Mouse (Mus musculus) G1E (cell line): Measurements from ENCODE around the gene Padi6. TPM values are rescaled to one million over a fixed set of nuclear protein-coding genes. Genes with fewer than 3 reads are reported as not detected.

ENCODE experiments used
- ATAC-seq: 2 replicates; pipeline ENCODE4 v1.8.0; 2016; ENCODE audit warnings: mild to moderate bottlenecking; ENCODE audit not compliant: insufficient number of reproducible peaks, poor library complexity, low FRiP score, severe bottlenecking; ENCODE audit errors: extremely low read depth
- DNase-seq: peaks from one replicate; pipeline ENCODE4 v3.0.0; 2012; ENCODE audit warnings: low spot score
- H3K27me3 ChIP-seq: 2 replicates; pipeline ENCODE4 v1.6.1; 2012; ENCODE audit warnings: mild to moderate bottlenecking, low read length, inconsistent platforms; ENCODE audit not compliant: insufficient read depth
- H3K36me3 ChIP-seq: replicated peaks from 2 replicates; pipeline ENCODE3; 2012; ENCODE audit warnings: mild to moderate bottlenecking, inconsistent platforms
- H3K4me1 ChIP-seq: 2 replicates; pipeline ENCODE4 v1.6.1; 2012; ENCODE audit warnings: low read depth, low read length, inconsistent platforms, mixed read lengths; ENCODE audit not compliant: insufficient read depth
- H3K4me3 ChIP-seq: 2 replicates; pipeline ENCODE4 v1.5.1; 2012; ENCODE audit warnings: low read depth, mild to moderate bottlenecking, inconsistent platforms, low read length, moderate library complexity, mixed read lengths
- H3K9me3 ChIP-seq: replicated peaks from 2 replicates; pipeline ENCODE4 v1.6.1; 2012; ENCODE audit warnings: inconsistent platforms
- CTCF ChIP-seq: IDR thresholded peaks from 2 replicates; pipeline ENCODE4 v1.5.1; 2012; ENCODE audit warnings: low read depth, low read length, inconsistent platforms, mixed read lengths
- GATA1 ChIP-seq: IDR thresholded peaks from 2 replicates; pipeline ENCODE4 v1.6.1; 2012; ENCODE audit warnings: borderline replicate concordance, low read length, inconsistent platforms, mixed read lengths
- GATA2 ChIP-seq: IDR thresholded peaks from 2 replicates; pipeline ENCODE4 v1.6.1; 2012; ENCODE audit warnings: low read depth, low read length, inconsistent platforms, borderline replicate concordance
- POLR2AphosphoS5 ChIP-seq: IDR thresholded peaks from 2 replicates; pipeline ENCODE4 v1.6.1; 2012; ENCODE audit warnings: low read depth, low read length, inconsistent platforms; ENCODE audit not compliant: insufficient replicate concordance
- TAL1 ChIP-seq: conservative IDR thresholded peaks from 2 replicates; pipeline ENCODE4 v1.6.1; 2012; ENCODE audit warnings: low read depth, low read length, inconsistent platforms, mixed read lengths
- polyA plus RNA-seq: library from polyadenylated mRNA; stranded (reverse); fragments of >175 nt; gene quantifications from 2 replicates; pipeline ENCODE4 v1.2.3, GENCODE M21; 2012
- total RNA-seq, 2 experiments: library from RNA; stranded (forward) in 1 of 2; stranded (reverse) in 1 of 2; fragments of 200-1000 nt in 1 of 2; fragments of >200 nt in 1 of 2; fragmentation: Nextera tagmentation in 1 of 2; gene quantifications; 2 replicates each; pipeline ENCODE4 v1.2.3; 2014 to 2017

Gene Padi6
- total and polyA plus RNA-seq, 3 experiments, result not detected

GRCm38 (mm10) chr4:140714586-140714985 is 27.9 kb downstream of the Padi6 start:
- Histone ChIP-seq H3K4me3 (no peak overlapping the region), H3K27me3 (no peaks in the 10 kb centered on the region), H3K4me1 (peaks cover 72% of the 10 kb centered on the region), H3K36me3 (peaks cover 98% of the 10 kb centered on the region), H3K9me3 (no peaks in the 10 kb centered on the region)
- ATAC-seq, result no peak
- DNase-seq, result no peak
- no peak for TF ChIP-seq GATA1
- no peak for TF ChIP-seq CTCF
- TF ChIP-seq POLR2AphosphoS5, result no peak

DNA sequence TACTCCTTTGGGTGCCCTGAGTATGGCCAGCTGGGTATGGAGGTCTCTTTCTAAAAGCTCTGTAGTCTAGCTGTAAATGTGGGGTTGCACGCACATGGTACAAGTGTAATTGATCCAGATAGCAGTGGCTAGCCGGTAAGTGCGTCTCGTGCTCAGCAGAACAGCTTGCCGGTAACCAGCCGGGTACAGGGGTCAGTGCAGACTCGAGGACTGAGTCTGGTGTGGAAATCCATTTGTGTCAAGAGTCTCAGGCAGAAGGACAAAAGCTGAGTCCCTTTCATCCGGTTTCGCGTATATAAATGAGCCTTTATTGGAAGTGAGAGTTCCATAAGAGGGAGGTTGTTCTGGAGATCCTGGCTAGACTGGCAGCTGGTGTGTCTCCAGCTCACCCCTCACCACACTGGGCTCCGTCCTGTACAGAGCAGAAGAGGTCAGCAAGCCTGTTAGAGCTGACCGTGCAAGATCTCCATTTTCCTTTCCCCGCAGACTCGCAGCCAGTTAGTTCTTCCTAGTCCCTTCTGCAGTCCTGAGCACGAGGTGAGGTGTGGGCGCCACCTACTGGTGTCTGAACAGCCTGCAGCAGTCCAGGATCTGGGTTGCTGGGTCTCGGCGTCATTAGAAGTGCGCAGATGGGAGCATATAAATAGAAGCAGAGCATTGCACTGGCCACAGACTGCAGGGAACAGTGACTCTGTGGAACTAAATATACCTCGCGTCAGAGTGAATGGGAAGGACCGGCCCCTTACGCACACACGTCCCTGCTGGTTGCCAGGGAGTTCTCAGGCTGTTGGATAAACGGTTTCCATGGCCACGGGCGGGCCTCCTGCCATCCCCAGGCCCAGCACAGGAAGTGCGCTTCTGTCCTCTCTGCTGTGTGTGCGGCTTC is 28.7 kb downstream of the Padi6 start:
- H3K27me3 ChIP-seq, result no peaks in the 10 kb centered on the region
- no peak overlapping the region for H3K4me3 ChIP-seq
- H3K4me1 ChIP-seq, result peaks cover 81% of the 10 kb centered on the region
- DNase-seq (peak; percentile 72), ATAC-seq (peak; percentile 58)
- peaks cover 100% of the 10 kb centered on the region for H3K36me3 ChIP-seq
- H3K9me3 ChIP-seq, result no peaks in the 10 kb centered on the region
- no peak for TF ChIP-seq TAL1
- peak; percentile 64 for TF ChIP-seq CTCF

- DNase-seq, result no peak
- TF ChIP-seq GATA2, result no peak
- no peak for TF ChIP-seq TAL1
- no peak for TF ChIP-seq GATA1
- no peak for TF ChIP-seq POLR2AphosphoS5
- no peak for TF ChIP-seq CTCF
- Histone ChIP-seq H3K9me3 (no peaks in the 10 kb centered on the region), H3K27me3 (no peaks in the 10 kb centered on the region), H3K4me1 (peaks cover 89% of the 10 kb centered on the region), H3K36me3 (peaks cover 98% of the 10 kb centered on the region), H3K4me3 (no peak overlapping the region)
- no peak for ATAC-seq
Measured at GRCm38 (mm10) chr4:140711360-140711759, 31.1 kb downstream of the Padi6 start.

- no peaks in the 10 kb centered on the region for H3K27me3 ChIP-seq
- H3K9me3 ChIP-seq, result no peaks in the 10 kb centered on the region
- H3K4me3 ChIP-seq, result no peak overlapping the region; the same call in 1 of the 2 replicates
- H3K4me1 ChIP-seq, result peaks cover 91% of the 10 kb centered on the region
- H3K36me3 ChIP-seq, result peaks cover 98% of the 10 kb centered on the region
- TF ChIP-seq POLR2AphosphoS5 (no peak), GATA2 (no peak), TAL1 (no peak), CTCF (no peak), GATA1 (no peak)
- DNase-seq (no peak), ATAC-seq (no peak)
Measured at GRCm38 (mm10) chr4:140710781-140711180, 31.7 kb downstream of the Padi6 start.

- TF ChIP-seq CTCF (no peak), POLR2AphosphoS5 (no peak), GATA2 (no peak), GATA1 (no peak), TAL1 (no peak)
- H3K36me3 ChIP-seq, result peaks cover 98% of the 10 kb centered on the region
- no peak overlapping the region for H3K4me3 ChIP-seq
- ATAC-seq (no peak), DNase-seq (no peak)
- H3K9me3 ChIP-seq, result no peaks in the 10 kb centered on the region
- H3K4me1 ChIP-seq, result peaks cover 96% of the 10 kb centered on the region
- no peaks in the 10 kb centered on the region for H3K27me3 ChIP-seq
Measured at GRCm38 (mm10) chr4:140709617-140710016, 32.8 kb downstream of the Padi6 start.

GRCm38 (mm10) chr4:140709111-140709510 is 33.3 kb downstream of the Padi6 start:
- H3K4me3 ChIP-seq, result no peak overlapping the region
- H3K27me3 ChIP-seq, result no peaks in the 10 kb centered on the region
- no peak for ATAC-seq
- no peak for DNase-seq
- H3K4me1 ChIP-seq, result peaks cover 96% of the 10 kb centered on the region
- no peaks in the 10 kb centered on the region for H3K9me3 ChIP-seq
- TF ChIP-seq GATA1 (no peak), CTCF (no peak), TAL1 (no peak), POLR2AphosphoS5 (no peak), GATA2 (no peak)
- peaks cover 98% of the 10 kb centered on the region for H3K36me3 ChIP-seq
